Mouse (Mus musculus) 3134 (cell line): ENCODE data around the gene Gm49673.
"Not testable (repeated sequence)": the region's sequence is repeated elsewhere in the genome, so short reads cannot be mapped to it uniquely, and the experiment has no call there.

Source experiments
- DNase-seq: peaks from one replicate; pipeline ENCODE4 v3.0.0-alpha.2; 2011; ENCODE audit warnings: low spot score; ENCODE audit not compliant: insufficient read length; ENCODE audit errors: extremely low read depth

The Gm49673 gene

GRCm38 (mm10) chr17:8147439-8148316 is at the start of gene Gm49673, which contains the start of gene Rnaset2a:
Gm49673 (minus strand) TSS chr17:8147788.
Rnaset2a (minus strand) TSS chr17:8148097.
- DNase-seq, result peak; percentile 59

- DNase-seq, result no peak
These were observed 48.2 kb upstream of the Gm49673 start for GRCm38 (mm10) chr17:8195685-8196376.

- no peak for DNase-seq
These were observed 46.1 kb upstream of the Gm49673 start for GRCm38 (mm10) chr17:8193678-8194077.

- DNase-seq, result no peak
These were observed 36.6 kb upstream of the Gm49673 start for GRCm38 (mm10) chr17:8184217-8184616.

- DNase-seq, result no peak
These were observed 36.2 kb upstream of the Gm49673 start for GRCm38 (mm10) chr17:8183815-8184214.

GRCm38 (mm10) chr17:8177090-8177489 is 29.5 kb upstream of the Gm49673 start:
- no peak for DNase-seq

- DNase-seq, result no peak
These were observed 23.5 kb upstream of the Gm49673 start for GRCm38 (mm10) chr17:8171081-8171480.

- DNase-seq, result no peak
These were observed 22.7 kb upstream of the Gm49673 start for GRCm38 (mm10) chr17:8170331-8170730.

- DNase-seq, result not testable (repeated sequence)
These were observed 19.8 kb upstream of the Gm49673 start for GRCm38 (mm10) chr17:8167436-8167835.

GRCm38 (mm10) chr17:8166454-8166853 is 18.9 kb upstream of the Gm49673 start:
- DNase-seq, result not testable (repeated sequence)

GRCm38 (mm10) chr17:8165977-8166376 is 18.4 kb upstream of the Gm49673 start:
- DNase-seq, result peak; percentile 7

GRCm38 (mm10) chr17:8165608-8165945 is 18.0 kb upstream of the Gm49673 start:
- DNase-seq, result peak; percentile 56

GRCm38 (mm10) chr17:8164701-8165607 is 17.4 kb upstream of the Gm49673 start, which contains the start of gene Fgfr1op:
Fgfr1op (plus strand) TSS chr17:8165501.
- DNase-seq, result peak; percentile 41

GRCm38 (mm10) chr17:8160969-8161368 is 13.4 kb upstream of the Gm49673 start:
- not testable (repeated sequence) for DNase-seq

GRCm38 (mm10) chr17:8158627-8159026 is 11.0 kb upstream of the Gm49673 start:
- not testable (repeated sequence) for DNase-seq

GRCm38 (mm10) chr17:8155982-8156381 is 8.4 kb upstream of the Gm49673 start:
- not testable (repeated sequence) for DNase-seq

GRCm38 (mm10) chr17:8155010-8155409 is 7.4 kb upstream of the Gm49673 start:
- not testable (repeated sequence) for DNase-seq

GRCm38 (mm10) chr17:8146931-8147330 is 657 bp downstream of the Gm49673 start:
- DNase-seq, result peak; percentile 10

- DNase-seq, result not testable (repeated sequence)
These were observed 3.5 kb downstream of the Gm49673 start for GRCm38 (mm10) chr17:8143802-8144673.

- not testable (repeated sequence) for DNase-seq
These were observed 7.4 kb downstream of the Gm49673 start for GRCm38 (mm10) chr17:8140210-8140609.
